Mouse (Mus musculus) bone marrow macrophage, adult 2 months (primary cell): Measurements from ENCODE around the gene Prdm5.

Experiments used
- CTCF ChIP-seq: IDR thresholded peaks from 2 replicates; pipeline ENCODE4 v1.5.1; 2012; ENCODE audit warnings: low read depth, mild to moderate bottlenecking, low read length, moderate library complexity
- POLR2A ChIP-seq: IDR thresholded peaks from 2 replicates; pipeline ENCODE4 v1.6.1; 2012; ENCODE audit warnings: mild to moderate bottlenecking, low read depth, low read length, borderline replicate concordance

DNA sequence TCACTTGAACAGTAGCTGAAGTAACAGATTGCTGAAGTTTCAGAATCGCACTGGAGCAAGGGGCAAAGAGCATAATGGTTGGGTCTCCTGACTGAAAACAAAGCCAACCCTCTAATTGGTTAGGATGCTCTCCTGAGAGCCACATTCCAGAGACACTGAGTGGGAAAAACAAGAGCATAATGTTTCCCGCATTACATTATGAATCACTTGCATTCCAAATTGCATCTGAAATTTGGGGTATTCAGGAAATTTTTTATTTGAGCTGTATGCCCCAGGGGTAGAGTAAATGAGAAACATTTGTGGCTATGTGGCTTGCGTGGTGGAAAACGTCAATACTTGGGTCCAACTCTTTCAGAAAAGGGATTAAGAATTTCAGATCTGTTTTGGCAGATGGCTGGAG, 55.2 kb downstream of the Prdm5 start:
- TF ChIP-seq CTCF = no peak
- TF ChIP-seq POLR2A = no peak
